Mouse (Mus musculus): Measurements from ENCODE around the gene Hsh2d. TPM values are rescaled to one million over a fixed set of nuclear protein-coding genes. Genes with fewer than 3 reads are reported as not detected.

Hsh2d gene
- total RNA-seq, 2 experiments from 2014 or later: 0.25 TPM; not detected in 1

Other genes with a start within 250 kb of the Hsh2d start
- gene Zfp961, start 238.6 kb upstream of the Hsh2d start, total RNA-seq (2021): 10 to 100 TPM; 16.7 to 20.0 TPM
- gene Cyp4f18, start 180.0 kb upstream of the Hsh2d start, total RNA-seq (2021): not detected
- gene Olfr372, start 148.4 kb upstream of the Hsh2d start, total RNA-seq (2021): not detected
- gene Olfr373, start 106.5 kb upstream of the Hsh2d start, total RNA-seq (2021): not detected
- gene Olfr374, start 82.6 kb upstream of the Hsh2d start, total RNA-seq (2021): not detected
- gene Tpm4, start 54.7 kb upstream of the Hsh2d start, total RNA-seq (2021): 10 to 100 TPM; 24.9 to 26.6 TPM
- 10 to 100 TPM; 39.8 to 41.4 TPM for gene Rab8a, start 28.4 kb upstream of the Hsh2d start, total RNA-seq (2021)
- under 1 TPM in 1 of 2 experiments, not detected in 1; 0.47 TPM for gene Cib3, start 23.2 kb downstream of the Hsh2d start, total RNA-seq (2021)
- not detected for gene Gm11034, start 24.0 kb downstream of the Hsh2d start, total RNA-seq (2021)
- gene Fam32a, start 30.1 kb downstream of the Hsh2d start, total RNA-seq (2021): 10 to 100 TPM; 64.2 to 70.1 TPM
- gene Ap1m1, start 50.4 kb downstream of the Hsh2d start, total RNA-seq (2021): 10 to 100 TPM; 84.2 to 87.4 TPM
- gene Gm10282, start 115.6 kb downstream of the Hsh2d start, total RNA-seq (2021): 1 to 10 TPM; 4.8 to 6.0 TPM
- 10 to 100 TPM; 20.1 to 22.2 TPM for gene Klf2, start 129.4 kb downstream of the Hsh2d start, total RNA-seq (2021)
- 10 to 100 TPM; 60.6 to 67.8 TPM for gene Eps15l1, start 231.8 kb downstream of the Hsh2d start, total RNA-seq (2021)

All from layer of hippocampus, adult 18-20 months (tissue).